Mouse (Mus musculus) forelimb bud, embryonic 11.5 days (tissue): ENCODE measurements at regions not wholly inside any gene's neighbourhood (a gene's known extent, or its start where the extent isn't known, plus 50 kb on each side); places are given as distances from the start of the nearest gene placed in this dataset.

Experiments
- DNase-seq: peaks from one replicate; pipeline ENCODE4 v3.0.0-alpha.2; 2012; ENCODE audit warnings: low read depth, low spot score

DNA sequence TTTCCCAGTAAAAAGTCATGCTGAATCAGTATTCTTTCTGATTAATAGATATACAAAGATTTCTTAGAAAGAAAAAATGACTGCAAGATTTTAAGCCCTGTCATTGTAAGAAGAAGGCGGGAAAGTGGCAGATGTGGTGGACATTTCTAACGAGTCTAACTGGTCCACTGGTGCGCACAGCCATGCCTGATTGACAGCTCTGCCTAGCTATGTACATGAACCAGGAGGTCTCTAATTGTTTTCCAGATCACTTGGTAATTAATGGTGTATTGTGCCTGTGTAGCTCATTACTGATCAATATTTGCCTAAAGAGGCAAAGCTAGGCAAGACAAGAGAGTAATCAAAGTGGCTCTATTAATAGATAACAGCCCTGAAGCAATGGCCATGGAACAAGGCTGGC, 227.5 kb upstream of the Ndst3 start:
- DNase-seq: no peak

DNA sequence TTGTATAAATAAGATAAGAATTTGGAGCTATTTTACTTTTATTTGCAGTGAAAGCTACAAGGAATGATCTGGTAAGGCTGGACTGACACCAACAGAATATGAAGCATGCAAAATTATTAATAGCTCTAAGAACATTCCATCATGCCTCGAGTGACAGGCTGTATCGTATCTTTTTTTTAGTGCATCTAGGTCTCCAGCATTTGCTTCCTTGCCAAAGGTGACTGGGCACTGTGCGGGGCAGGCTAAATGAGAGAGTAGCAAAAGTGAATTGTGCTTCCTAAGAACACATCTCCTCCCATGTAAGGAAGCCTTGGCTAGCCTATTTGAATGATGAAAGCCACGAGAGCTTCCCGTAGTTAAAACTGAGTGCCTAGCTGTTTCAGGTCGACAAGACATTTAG, 261.5 kb upstream of the Ndst3 start:
- no peak for DNase-seq

DNA sequence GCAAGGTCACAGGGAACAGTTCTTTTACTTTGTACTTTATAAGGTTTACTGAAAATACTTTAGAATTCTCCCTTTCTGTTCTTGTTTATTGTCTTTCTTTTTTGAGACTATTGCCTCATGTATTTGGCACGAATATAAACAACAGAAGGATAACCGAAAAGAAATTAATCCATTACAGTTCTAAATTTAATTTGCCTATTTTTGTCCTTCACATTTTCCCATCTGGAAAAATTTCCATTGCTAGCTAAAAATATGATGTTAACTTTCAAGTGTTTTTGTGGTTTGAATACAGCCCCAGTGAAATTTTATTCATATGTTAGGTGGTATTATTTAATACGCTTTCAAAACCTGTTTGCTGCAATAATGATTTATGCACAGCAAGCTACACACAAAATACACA, 276.7 kb upstream of the Ndst3 start:
- no peak for DNase-seq

- DNase-seq: no peak
These were observed 281.7 kb upstream of the Ndst3 start for GRCm38 (mm10) chr3:123972367-123972766.

GRCm38 (mm10) chr3:123973806-123974576, 283.3 kb upstream of the Ndst3 start:
- DNase-seq: no peak

DNA sequence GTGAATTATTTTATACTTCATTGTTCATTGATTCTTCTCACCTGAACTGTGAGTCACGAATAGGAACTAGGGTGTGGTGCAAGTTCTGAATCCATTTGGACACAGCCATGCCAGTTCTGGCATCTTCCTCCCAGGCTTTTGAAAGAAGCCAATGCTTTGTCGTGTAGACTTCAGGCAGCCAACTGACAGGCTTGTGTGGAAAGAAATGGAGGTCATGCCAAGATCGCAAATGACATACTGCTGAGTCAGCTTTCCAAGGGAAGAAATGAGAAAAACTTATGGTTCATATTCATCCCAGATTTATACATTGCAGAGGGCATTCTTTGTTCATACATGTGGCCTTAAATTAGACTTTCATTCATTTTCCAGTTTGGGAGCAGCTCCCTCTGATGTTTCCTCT, 285.8 kb upstream of the Ndst3 start:
- no peak for DNase-seq

DNA sequence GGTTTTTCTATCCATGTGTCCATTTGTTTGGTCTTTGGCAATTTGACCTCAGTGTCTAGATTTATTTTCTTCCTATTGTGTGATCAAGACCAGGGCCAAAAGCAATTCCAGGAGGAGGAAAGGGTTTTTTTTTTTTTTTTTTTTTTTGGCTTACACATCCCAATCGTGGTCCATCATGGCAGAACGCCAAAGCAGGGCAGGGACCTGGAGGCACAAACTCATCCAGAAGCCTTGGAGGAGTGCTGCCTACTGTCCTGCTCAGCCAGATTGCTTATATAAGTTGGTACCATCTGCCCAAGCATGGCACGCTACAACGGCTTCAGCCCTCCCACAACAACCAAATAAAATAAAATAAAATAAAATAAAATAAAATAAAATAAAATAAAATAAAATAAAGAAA, 286.5 kb upstream of the Ndst3 start:
- DNase-seq: no peak

DNA sequence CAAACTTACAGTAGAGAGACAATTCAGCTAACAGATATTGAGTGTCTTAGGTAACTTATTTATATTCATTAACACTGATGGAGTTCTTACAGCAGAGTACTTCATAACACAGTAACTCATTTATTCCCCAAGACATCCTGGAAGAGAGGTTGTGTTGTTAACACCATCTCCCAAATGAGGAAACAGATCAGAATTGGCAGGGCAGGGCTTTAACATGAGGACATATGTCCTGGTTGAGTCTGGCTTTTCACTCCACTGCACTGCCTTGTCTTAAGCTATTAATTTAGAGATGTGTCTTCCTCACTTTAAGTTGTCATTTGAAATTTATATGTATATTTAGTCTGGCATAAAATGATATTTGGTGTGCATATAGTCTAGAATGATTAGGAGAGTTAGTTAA, 292.4 kb upstream of the Ndst3 start:
- no peak for DNase-seq

GRCm38 (mm10) chr3:123983530-123983929, 292.9 kb upstream of the Ndst3 start:
- no peak for DNase-seq

GRCm38 (mm10) chr3:123984028-123984427, 293.4 kb upstream of the Ndst3 start:
- DNase-seq: no peak

GRCm38 (mm10) chr3:123999957-124000616, 309.4 kb upstream of the Ndst3 start:
- DNase-seq: no peak

DNA sequence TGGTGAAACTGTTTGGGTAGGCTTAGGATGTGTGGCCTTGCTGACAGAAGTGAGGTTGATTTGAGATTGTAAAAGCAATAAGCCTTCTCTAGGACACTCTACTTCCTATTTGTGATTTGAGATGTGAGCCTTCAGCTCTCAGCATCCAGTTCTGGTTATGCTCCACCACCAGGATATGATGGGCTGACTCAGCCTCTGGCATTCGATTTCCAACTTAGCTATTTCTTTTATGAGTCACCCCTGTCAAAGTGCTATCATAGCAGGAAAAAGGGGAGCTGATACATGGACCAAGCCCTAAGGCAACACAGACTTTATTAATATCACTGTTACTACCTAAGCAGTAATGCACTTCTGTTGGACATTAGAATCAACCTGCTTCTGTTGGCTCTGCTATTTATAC, 310.2 kb upstream of the Ndst3 start:
- DNase-seq: no peak

- no peak for DNase-seq
These were observed 309.0 kb upstream of the Tram1l1 start for GRCm38 (mm10) chr3:124011685-124012084.

- no peak for DNase-seq
These were observed 302.0 kb upstream of the Tram1l1 start for GRCm38 (mm10) chr3:124018618-124019017.

- no peak for DNase-seq
These were observed 294.5 kb upstream of the Tram1l1 start for GRCm38 (mm10) chr3:124026188-124026587.

GRCm38 (mm10) chr3:124067061-124067460, 253.6 kb upstream of the Tram1l1 start:
- DNase-seq: no peak

DNA sequence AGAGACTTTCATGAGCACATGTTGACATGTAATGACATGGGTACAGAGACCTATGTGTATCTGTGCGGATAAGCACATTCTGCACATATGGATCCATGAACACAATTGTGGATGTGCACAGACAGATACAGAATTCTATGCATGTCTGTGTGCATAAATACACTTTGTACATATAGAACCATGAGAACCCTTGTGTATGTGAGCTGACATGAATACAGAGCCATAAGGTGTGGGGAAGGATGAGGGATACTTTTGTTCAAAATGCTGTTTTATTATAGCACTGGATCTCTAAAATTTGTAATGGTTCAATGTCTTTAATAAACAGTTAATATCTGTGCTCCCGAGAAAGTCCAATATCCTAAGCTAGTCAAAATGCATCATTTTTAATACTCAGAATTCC, 253.1 kb upstream of the Tram1l1 start:
- DNase-seq: no peak

- no peak for DNase-seq
These were observed 252.7 kb upstream of the Tram1l1 start for GRCm38 (mm10) chr3:124067971-124068370.

DNA sequence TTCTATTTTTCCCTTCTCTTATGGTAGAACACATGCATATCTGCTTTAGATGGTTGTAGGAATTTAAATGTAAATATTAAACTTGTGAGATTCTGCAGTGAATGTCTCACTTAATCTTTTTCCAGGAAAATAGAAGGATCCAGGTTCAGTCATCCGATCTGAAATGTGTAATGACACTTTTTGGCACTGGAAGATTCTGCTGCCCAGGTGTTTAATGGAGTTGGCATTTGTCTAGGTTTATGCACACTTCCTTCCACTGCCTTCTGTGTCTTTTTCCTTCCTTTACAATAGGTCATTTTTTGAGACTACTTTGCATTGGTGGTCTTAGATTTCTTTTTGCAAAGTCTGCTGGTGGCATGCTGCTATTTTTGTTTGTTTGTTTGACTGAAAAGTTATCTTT, 251.5 kb upstream of the Tram1l1 start:
- DNase-seq: no peak

DNA sequence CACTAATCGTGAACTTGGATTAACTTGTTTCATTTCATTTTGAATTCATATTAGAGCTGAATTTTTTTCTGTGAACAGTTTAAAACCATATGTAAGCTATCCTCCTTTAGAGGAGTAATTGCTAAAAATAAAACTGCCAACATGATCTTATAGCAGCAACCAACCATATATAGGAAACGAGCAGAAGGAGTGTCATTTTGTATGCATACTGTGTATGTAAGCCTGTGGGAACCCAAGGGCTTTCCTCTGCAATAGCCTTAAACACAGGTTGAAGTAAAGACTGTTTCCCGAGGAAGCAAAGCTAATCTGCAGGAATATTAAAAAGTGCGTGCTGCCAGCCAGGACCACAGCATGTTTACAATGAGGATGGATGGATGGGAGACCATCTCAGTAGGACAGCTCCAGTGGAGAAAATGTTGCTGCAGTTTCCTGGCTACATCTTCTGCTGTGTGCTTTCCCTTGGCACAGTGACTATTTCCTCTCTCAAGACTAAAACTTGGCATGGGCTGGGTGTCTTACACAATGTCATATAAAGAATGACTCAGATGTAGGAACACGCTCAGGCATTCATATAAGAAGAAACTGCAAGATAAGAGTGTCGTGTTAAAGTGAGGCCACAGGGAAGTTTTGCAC, 244.6 kb upstream of the Tram1l1 start:
- DNase-seq: no peak

DNA sequence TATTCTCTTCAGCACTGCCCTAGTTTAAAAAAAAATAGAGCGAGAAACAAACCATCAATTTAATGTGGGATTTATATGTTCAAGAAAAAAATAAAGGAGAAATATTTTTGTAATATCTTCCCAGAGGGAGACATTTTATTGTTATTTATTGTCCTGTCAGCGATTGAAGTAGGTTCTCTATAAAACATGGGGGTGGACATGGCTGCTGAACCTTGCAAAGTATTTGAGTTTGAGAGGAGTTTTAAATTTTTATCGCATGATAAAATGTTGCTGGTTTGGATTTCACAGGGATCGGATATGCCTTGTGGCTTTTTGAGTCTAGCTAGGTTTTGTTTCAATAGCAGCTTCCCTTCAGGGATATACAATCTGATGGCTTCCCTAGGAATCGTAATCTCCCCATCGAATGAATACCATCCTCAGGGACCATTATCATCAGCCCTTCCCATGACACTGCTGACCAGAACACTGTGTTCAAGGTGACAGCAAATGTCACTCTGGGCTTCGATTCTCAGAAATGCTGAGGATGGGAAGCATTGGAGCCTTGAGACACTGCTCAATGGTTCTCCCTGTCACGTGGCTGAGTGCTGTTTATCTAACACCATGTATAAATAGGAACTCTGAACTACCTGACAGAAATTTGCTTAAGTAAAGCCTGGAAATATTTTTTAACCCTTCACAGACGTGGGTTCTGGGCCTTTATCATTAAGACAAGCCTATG, 228.1 kb upstream of the Tram1l1 start:
- DNase-seq: no peak

- DNase-seq: no peak
These were observed 206.7 kb upstream of the Tram1l1 start for GRCm38 (mm10) chr3:124113995-124114394.
